Mouse (Mus musculus) olfactory bulb, adult 2 months (tissue): Measurements from ENCODE around the gene Uggt1. TPM values are rescaled to one million over a fixed set of nuclear protein-coding genes. Genes with fewer than 3 reads are reported as not detected.

Experiments
- H3K27ac ChIP-seq: fragments of 200-500 bp; 2 replicates; pipeline ENCODE4 v1.5.1; 2012; ENCODE audit warnings: low read depth, low read length; ENCODE audit not compliant: insufficient read depth
- H3K4me1 ChIP-seq: fragments of 200-500 bp; 2 replicates; pipeline ENCODE4 v1.6.1; 2012; ENCODE audit warnings: low read length; ENCODE audit not compliant: control insufficient read depth, insufficient read depth
- H3K4me3 ChIP-seq: fragments of 200-500 bp; 2 replicates; pipeline ENCODE4 v1.5.1; 2012; ENCODE audit warnings: mild to moderate bottlenecking, low read depth, low read length, moderate library complexity; ENCODE audit not compliant: insufficient read depth
- CTCF ChIP-seq: fragments of 200-500 bp; IDR thresholded peaks from 2 replicates; pipeline ENCODE4 v1.5.1; 2012; ENCODE audit warnings: low read depth, mild to moderate bottlenecking, low read length, moderate library complexity; ENCODE audit not compliant: insufficient read depth
- POLR2A ChIP-seq: fragments of 200-500 bp; IDR thresholded peaks from 2 replicates; pipeline ENCODE4 v1.6.1; 2012; ENCODE audit warnings: mild to moderate bottlenecking, low read depth, low read length, moderate library complexity; ENCODE audit not compliant: insufficient read depth
- WGBS: fragments of 180-500 bp; shearing (Covaris S2); methylation state at CpG from one replicate; pipeline ENCODE4 v1.1.7; 2018; 5-methylcytosine and 5-hydroxymethylcytosine counted together
- polyA plus RNA-seq: library from polyadenylated mRNA; stranded (reverse); fragments of >200 nt; gene quantifications from 2 replicates; pipeline ENCODE4 v1.2.4, GENCODE M21; 2012; ENCODE audit warnings: low replicate concordance; ENCODE audit not compliant: missing spikeins, insufficient read depth, insufficient read length

Gene Uggt1
- 379 TPM in 1 of 2 replicates, not detected in the other for polyA plus RNA-seq

GRCm38 (mm10) chr1:36244058-36244827, at the start of gene Uggt1:
Gene Uggt1, minus strand, starts transcription at chr1:36244720.
- H3K4me1 ChIP-seq, result peaks cover 9% of the 10 kb centered on the region
- H3K4me3 ChIP-seq, result peak within 1 kb of the TSS; percentile 76
- TF ChIP-seq CTCF (no peak), POLR2A (0 out of 2 replicates have a peak, but pooled peaks have one; percentile 10)
- H3K27ac ChIP-seq, result no peak within 1 kb of the TSS
- under 1% methylated on average over 49 of the region's 49 CpGs for WGBS

- Histone ChIP-seq H3K4me3 (no peak overlapping the region), H3K27ac (no peak overlapping the region), H3K4me1 (no peaks in the 10 kb centered on the region)
- 94% methylated on average over 8 of the region's 8 CpGs for WGBS
- TF ChIP-seq POLR2A (no peak), CTCF (no peak)
These were observed 49.0 kb upstream of the Uggt1 start for GRCm38 (mm10) chr1:36293470-36293869.

- WGBS, result 93% methylated on average over 6 of the region's 6 CpGs
- Histone ChIP-seq H3K4me3 (no peak overlapping the region), H3K4me1 (no peaks in the 10 kb centered on the region), H3K27ac (no peak overlapping the region)
- TF ChIP-seq CTCF (no peak), POLR2A (no peak)
These were observed 37.3 kb upstream of the Uggt1 start for GRCm38 (mm10) chr1:36281849-36282248.

GRCm38 (mm10) chr1:36280938-36281337, 36.4 kb upstream of the Uggt1 start:
- Histone ChIP-seq H3K4me1 (no peaks in the 10 kb centered on the region), H3K27ac (no peak overlapping the region), H3K4me3 (no peak overlapping the region)
- TF ChIP-seq CTCF, result no peak
- TF ChIP-seq POLR2A, result no peak
- 92% methylated on average over 3 of the region's 3 CpGs for WGBS

- no peak overlapping the region for H3K27ac ChIP-seq
- H3K4me1 ChIP-seq, result no peaks in the 10 kb centered on the region
- WGBS, result 19% methylated on average over 3 of the region's 3 CpGs
- TF ChIP-seq POLR2A (no peak), CTCF (peak; percentile 49; the same call in 1 of the 2 replicates)
- H3K4me3 ChIP-seq, result no peak overlapping the region
These were observed 34.7 kb upstream of the Uggt1 start for GRCm38 (mm10) chr1:36279202-36279601.

GRCm38 (mm10) chr1:36277267-36278060, 32.9 kb upstream of the Uggt1 start:
- peak; percentile 71 for TF ChIP-seq CTCF
- no peak for TF ChIP-seq POLR2A
- Histone ChIP-seq H3K27ac (no peak overlapping the region), H3K4me1 (peaks cover 1% of the 10 kb centered on the region; the same call in 1 of the 2 replicates), H3K4me3 (no peak overlapping the region)
- 27% methylated on average over 7 of the region's 7 CpGs for WGBS

- WGBS, result 85% methylated on average over 13 of the region's 13 CpGs
- Histone ChIP-seq H3K4me1 (peaks cover 3% of the 10 kb centered on the region; the same call in 1 of the 2 replicates), H3K4me3 (no peak overlapping the region), H3K27ac (no peak overlapping the region)
- TF ChIP-seq POLR2A, result no peak
- no peak for TF ChIP-seq CTCF
These were observed 31.3 kb upstream of the Uggt1 start for GRCm38 (mm10) chr1:36275635-36276389.

GRCm38 (mm10) chr1:36274455-36274854, 29.9 kb upstream of the Uggt1 start, which contains the start of gene Neurl3:
Gene Neurl3, minus strand, starts transcription at chr1:36274679.
- TF ChIP-seq POLR2A (no peak), CTCF (no peak)
- Histone ChIP-seq H3K4me1 (peaks cover 3% of the 10 kb centered on the region; the same call in 1 of the 2 replicates), H3K4me3 (no peak within 1 kb of the TSS), H3K27ac (no peak within 1 kb of the TSS)
- 93% methylated on average over 5 of the region's 5 CpGs for WGBS
